Mouse (Mus musculus) stomach, embryonic 15.5 days (tissue): ENCODE data around the gene Pth1r. TPM values are rescaled to one million over a fixed set of nuclear protein-coding genes. Genes with fewer than 3 reads are reported as not detected.

Source experiments
- ATAC-seq: fragments of 200-750 bp; cut with Nextera tagmentation; 2 replicates; pipeline ENCODE4 v1.8.0; 2017; ENCODE audit warnings: low read depth, moderate number of reproducible peaks, moderate TSS enrichment; ENCODE audit not compliant: insufficient read depth, low FRiP score
- H3K27ac ChIP-seq: fragments of 300-500 bp; sonication (generic); 2 replicates; pipeline ENCODE4 v1.5.1; 2015; ENCODE audit warnings: mild to moderate bottlenecking, inconsistent platforms
- H3K27me3 ChIP-seq: fragments of 300-500 bp; sonication (generic); replicated peaks from 2 replicates; pipeline ENCODE4 v1.6.1; 2015; ENCODE audit warnings: inconsistent platforms
- H3K36me3 ChIP-seq: fragments of 300-500 bp; sonication (generic); 2 replicates; pipeline ENCODE4 v1.6.1; 2015; ENCODE audit warnings: inconsistent platforms
- H3K4me1 ChIP-seq: fragments of 300-500 bp; sonication (generic); 2 replicates; pipeline ENCODE4 v1.6.1; 2015; ENCODE audit warnings: inconsistent platforms
- H3K4me2 ChIP-seq: fragments of 300-500 bp; sonication (generic); 2 replicates; pipeline ENCODE4 v1.6.1; 2015; ENCODE audit warnings: mild to moderate bottlenecking, inconsistent platforms
- H3K4me3 ChIP-seq: fragments of 300-500 bp; sonication (generic); replicated peaks from 2 replicates; pipeline ENCODE4 v1.5.1; 2015; ENCODE audit warnings: inconsistent platforms
- H3K9ac ChIP-seq: fragments of 300-500 bp; sonication (generic); 2 replicates; pipeline ENCODE4 v1.6.1; 2015; ENCODE audit warnings: inconsistent platforms
- H3K9me3 ChIP-seq: fragments of 300-500 bp; sonication (generic); 2 replicates; pipeline ENCODE4 v1.6.1; 2016; ENCODE audit warnings: inconsistent platforms
- WGBS: fragments of 180-500 bp; shearing (Covaris S2); methylation state at CpG from one replicate; pipeline ENCODE4 v1.1.7; 2015; 5-methylcytosine and 5-hydroxymethylcytosine counted together
- polyA plus RNA-seq: library from polyadenylated mRNA; unstranded; fragments of >200 nt; fragmentation: Nextera tagmentation; extraction: Ambion mirVana; gene quantifications from 2 replicates; pipeline ENCODE4 v1.2.1, GENCODE M21; 2015

The Pth1r gene
- polyA plus RNA-seq, 1 experiment from 2014 or later: 23.9 TPM

DNA sequence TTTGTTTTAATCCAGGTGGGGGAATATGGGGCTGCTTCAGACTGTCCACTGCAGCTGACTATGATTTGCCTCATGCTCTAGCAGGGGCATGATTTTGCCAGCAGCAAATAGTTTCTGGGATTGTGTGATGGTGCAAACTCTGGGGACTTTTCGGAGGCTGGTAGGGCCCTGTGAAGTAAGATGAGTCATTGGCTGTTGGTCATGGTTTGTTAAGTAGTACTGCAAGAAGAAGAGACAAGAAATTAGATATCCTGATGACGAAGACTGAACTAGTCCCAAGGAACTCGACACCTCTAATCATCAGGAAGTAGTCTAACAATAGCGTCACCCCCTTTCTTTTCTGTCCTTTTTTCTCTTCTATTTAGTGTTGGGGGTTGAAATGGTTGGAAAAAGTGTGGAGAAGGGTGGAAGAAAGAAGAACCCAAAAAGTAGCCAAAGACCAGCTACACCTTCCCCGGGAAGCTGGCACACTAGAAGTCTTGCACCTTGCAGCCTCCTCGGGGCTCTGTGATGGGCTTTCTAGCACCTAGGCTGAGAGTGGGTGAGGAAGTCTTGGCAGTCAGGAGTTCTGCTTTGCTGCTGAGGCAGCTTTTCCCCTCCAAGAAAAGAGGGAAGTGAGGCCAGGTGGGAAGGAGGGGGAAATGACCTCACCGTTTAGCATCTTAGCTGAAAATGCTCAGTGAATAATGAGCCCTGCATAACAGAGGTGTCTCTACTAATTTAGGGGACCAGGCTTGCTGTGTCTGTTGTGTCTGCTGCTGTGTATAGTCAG, 66.0 kb downstream of the Pth1r start:
- H3K4me3 ChIP-seq: no peak overlapping the region
- ATAC-seq: no peak
- H3K36me3 ChIP-seq: no peaks in the 10 kb centered on the region
- 74% methylated on average over 7 of the region's 7 CpGs for WGBS
- H3K9me3 ChIP-seq: no peaks in the 10 kb centered on the region
- H3K27me3 ChIP-seq: no peaks in the 10 kb centered on the region
- peaks cover 25% of the 10 kb centered on the region for H3K4me1 ChIP-seq
- no peak overlapping the region for H3K9ac ChIP-seq
- 0 out of 2 replicates have a peak overlapping the region, but pooled peaks have one; percentile 21 for H3K27ac ChIP-seq
- H3K4me2 ChIP-seq: no peak overlapping the region

DNA sequence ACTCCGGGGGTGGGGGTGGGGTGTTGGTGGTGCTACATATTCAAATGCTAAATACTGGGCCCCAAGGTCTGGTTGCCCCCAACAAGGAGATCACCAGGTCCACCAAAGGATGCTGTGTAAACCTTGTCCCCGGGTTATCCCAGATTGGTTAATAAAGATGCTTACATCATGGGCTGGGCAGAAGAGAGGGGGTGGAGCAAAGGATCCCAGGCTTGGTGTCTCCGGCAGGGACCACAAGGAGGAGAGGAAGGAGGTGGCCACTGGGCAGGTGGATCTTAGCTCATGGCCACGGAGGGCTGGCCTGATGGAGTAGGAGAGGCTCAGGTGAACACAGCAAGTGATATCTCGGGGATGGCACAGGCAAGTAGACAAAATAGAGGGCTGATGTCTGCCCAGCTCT, 68.1 kb downstream of the Pth1r start:
- Histone ChIP-seq H3K4me1 (peaks cover 16% of the 10 kb centered on the region), H3K27me3 (no peaks in the 10 kb centered on the region), H3K27ac (no peak overlapping the region), H3K9me3 (no peaks in the 10 kb centered on the region), H3K9ac (no peak overlapping the region), H3K4me2 (no peak overlapping the region), H3K36me3 (no peaks in the 10 kb centered on the region), H3K4me3 (no peak overlapping the region)
- WGBS: 75% methylated on average over 5 of the region's 5 CpGs
- no peak for ATAC-seq

DNA sequence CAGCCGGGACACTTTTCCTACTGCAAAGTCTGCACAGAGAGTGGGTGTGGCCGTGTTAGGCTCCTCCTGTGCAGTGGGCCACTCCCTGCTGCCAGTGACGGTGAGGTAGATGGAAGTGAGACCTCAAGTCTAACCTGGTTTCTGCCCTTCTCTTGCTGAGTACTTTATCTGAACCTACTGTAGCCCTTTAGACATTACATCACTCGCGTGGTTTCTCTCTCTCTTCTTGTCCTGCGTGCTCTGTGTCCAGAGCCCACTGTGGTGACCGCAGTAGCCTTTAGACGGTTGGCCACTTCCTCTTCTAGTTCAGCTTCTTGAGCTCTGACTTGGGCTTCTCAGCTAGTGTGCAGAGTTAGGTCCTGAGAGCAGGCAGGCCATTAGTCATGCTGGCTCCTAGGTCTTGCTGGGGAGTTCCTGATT, 70.4 kb downstream of the Pth1r start:
- no peaks in the 10 kb centered on the region for H3K27me3 ChIP-seq
- H3K4me3 ChIP-seq: no peak overlapping the region
- H3K4me1 ChIP-seq: peaks cover 12% of the 10 kb centered on the region; the same call in 1 of the 2 replicates
- WGBS: 67% methylated on average over 8 of the region's 8 CpGs
- no peaks in the 10 kb centered on the region for H3K36me3 ChIP-seq
- no peaks in the 10 kb centered on the region for H3K9me3 ChIP-seq
- peak; percentile 40 for ATAC-seq
- no peak overlapping the region for H3K9ac ChIP-seq
- 0 out of 2 replicates have a peak overlapping the region, but pooled peaks have one; percentile 31 for H3K27ac ChIP-seq
- no peak overlapping the region for H3K4me2 ChIP-seq

DNA sequence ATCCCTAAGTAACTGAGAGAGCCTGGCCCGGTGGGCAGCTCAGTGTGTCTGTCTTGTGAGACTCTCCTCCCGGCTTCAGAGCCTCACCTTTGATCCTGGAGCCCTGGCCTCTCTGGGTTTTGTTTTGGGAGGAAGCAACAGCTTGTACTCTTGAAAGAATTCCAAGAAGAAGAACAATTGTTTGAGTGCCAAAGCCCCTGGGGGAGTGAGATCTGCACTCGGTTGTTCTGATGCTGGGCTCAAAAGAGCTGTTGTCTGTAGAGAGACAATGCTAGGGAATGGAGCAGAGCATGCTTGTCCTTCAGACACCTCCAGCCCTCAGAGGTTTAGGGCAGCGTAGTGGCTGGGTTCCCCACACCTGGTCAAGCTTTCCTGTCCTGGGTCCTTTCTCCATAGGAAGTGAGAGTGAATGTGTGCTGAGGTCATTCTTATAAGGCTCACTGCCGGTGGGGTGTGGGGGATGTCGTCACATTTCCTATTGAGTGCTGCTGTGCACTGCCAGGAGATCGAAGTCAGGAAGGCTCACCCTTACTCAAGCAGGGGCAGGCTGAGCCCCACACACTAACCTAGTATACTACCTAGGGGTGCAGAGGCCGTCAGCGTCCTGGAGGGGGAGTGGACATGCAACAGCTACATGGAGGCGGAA, 73.7 kb downstream of the Pth1r start:
- WGBS: 58% methylated on average over 10 of the region's 10 CpGs
- Histone ChIP-seq H3K4me2 (no peak overlapping the region), H3K27me3 (no peaks in the 10 kb centered on the region), H3K9ac (no peak overlapping the region), H3K36me3 (no peaks in the 10 kb centered on the region), H3K4me3 (no peak overlapping the region), H3K27ac (no peak overlapping the region; the same call in 1 of the 2 replicates), H3K4me1 (peaks cover 12% of the 10 kb centered on the region), H3K9me3 (no peaks in the 10 kb centered on the region)
- no peak for ATAC-seq

DNA sequence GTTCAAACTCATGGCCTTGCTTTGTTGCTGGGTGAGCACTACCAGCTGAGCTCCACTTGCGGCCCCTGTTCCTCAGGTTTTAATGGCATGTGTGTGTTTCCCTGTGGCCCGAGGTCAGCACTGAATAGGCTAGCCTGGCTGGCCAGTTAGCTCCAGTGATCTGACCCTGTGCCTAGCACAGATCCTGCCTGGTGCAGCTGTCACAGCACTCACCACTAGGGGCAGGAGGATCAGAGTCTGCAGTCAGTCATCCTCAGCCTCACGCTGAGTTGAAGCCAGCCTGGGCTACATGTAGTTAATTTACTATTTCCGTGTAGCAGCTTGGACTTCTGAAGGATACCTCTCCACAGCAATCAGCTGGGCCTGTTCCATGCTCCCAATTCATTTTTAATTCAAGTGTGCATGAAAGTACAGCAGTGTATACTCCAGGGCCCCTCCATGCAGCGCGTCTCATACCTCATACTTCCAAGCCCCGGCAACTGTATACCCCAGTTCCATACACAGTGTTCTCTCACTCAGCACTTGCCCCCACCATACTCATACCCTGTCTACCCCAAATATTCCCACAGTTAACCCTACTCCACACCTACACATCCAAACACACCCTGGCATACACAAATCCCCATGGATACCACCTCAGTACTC, 74.4 kb downstream of the Pth1r start:
- Histone ChIP-seq H3K27me3 (no peaks in the 10 kb centered on the region), H3K4me1 (peaks cover 8% of the 10 kb centered on the region), H3K9me3 (no peaks in the 10 kb centered on the region), H3K4me3 (no peak overlapping the region), H3K36me3 (no peaks in the 10 kb centered on the region), H3K27ac (no peak overlapping the region; the same call in 1 of the 2 replicates), H3K9ac (no peak overlapping the region), H3K4me2 (no peak overlapping the region)
- WGBS: 66% methylated on average over 7 of the region's 7 CpGs
- ATAC-seq: no peak

Other genes starting within 250 kb of the Pth1r start
- 31.1 and 31.9 TPM in 2 replicates for gene Setd2, start 214.5 kb downstream of the Pth1r start, polyA plus RNA-seq
- 28.5 and 30.5 TPM in 2 replicates for gene Nradd, start 122.7 kb downstream of the Pth1r start, polyA plus RNA-seq
- gene Nbeal2, start 93.0 kb downstream of the Pth1r start, polyA plus RNA-seq: 6.2 and 6.9 TPM in 2 replicates
- 146 and 160 TPM in 2 replicates for gene Ccdc12, start 90.6 kb downstream of the Pth1r start, polyA plus RNA-seq
- 2.6 and 2.7 TPM in 2 replicates for gene Myl3, start 5.3 kb downstream of the Pth1r start, polyA plus RNA-seq
- not detected in 2 replicates for gene Prss42, start 51.0 kb upstream of the Pth1r start, polyA plus RNA-seq
- gene Prss44, start 66.8 kb upstream of the Pth1r start, polyA plus RNA-seq: not detected in 2 replicates
- gene Prss43, start 79.5 kb upstream of the Pth1r start, polyA plus RNA-seq: not detected in 2 replicates
- gene Prss45, start 87.4 kb upstream of the Pth1r start, polyA plus RNA-seq: not detected in 2 replicates
- gene Prss46, start 97.4 kb upstream of the Pth1r start, polyA plus RNA-seq: not detected in 2 replicates
- 0.98 and 1.5 TPM in 2 replicates for gene Prss50, start 110.8 kb upstream of the Pth1r start, polyA plus RNA-seq
- 6.0 and 7.2 TPM in 2 replicates for gene Als2cl, start 132.7 kb upstream of the Pth1r start, polyA plus RNA-seq
- 1.8 TPM in 2 replicates for gene Tmie, start 133.0 kb upstream of the Pth1r start, polyA plus RNA-seq
- not detected in 2 replicates for gene Fam240a, start 169.7 kb upstream of the Pth1r start, polyA plus RNA-seq
- gene Tdgf1, start 199.0 kb upstream of the Pth1r start, polyA plus RNA-seq: not detected in 2 replicates
- 0.18 TPM in 1 of 2 replicates, not detected in the other for gene Lrrc2, start 204.4 kb upstream of the Pth1r start, polyA plus RNA-seq
- gene Rtp3, start 243.4 kb upstream of the Pth1r start, polyA plus RNA-seq: 0.45 and 1.1 TPM in 2 replicates